Mouse (Mus musculus) adrenal gland, adult 18-20 months (tissue): ENCODE results near the gene Hgfac. TPM values are rescaled to one million over a fixed set of nuclear protein-coding genes. Genes with fewer than 3 reads are reported as not detected.

ENCODE experiments used
- DNase-seq, 2 experiments: peaks; one replicate each; pipeline ENCODE4 v3.0.0; 2021 to 2022; ENCODE audit warnings: low spot score in 2 of 2
- long read RNA-seq, 2 experiments: library from polyadenylated mRNA; stranded (forward); transcript quantifications; one replicate each; pipeline ENCODE4 v2.0.0; 2021
- total RNA-seq, 2 experiments: library from RNA; stranded (reverse); gene quantifications; 1 replicate in 1 of 2; 2 replicates in 1 of 2; pipeline ENCODE4 v1.2.3; 2021

Hgfac gene
- total RNA-seq: under 1 TPM; 0.22 to 0.96 TPM
- long read RNA-seq, experiment 1: 0 reads
- long read RNA-seq, experiment 2: 0 reads

DNA sequence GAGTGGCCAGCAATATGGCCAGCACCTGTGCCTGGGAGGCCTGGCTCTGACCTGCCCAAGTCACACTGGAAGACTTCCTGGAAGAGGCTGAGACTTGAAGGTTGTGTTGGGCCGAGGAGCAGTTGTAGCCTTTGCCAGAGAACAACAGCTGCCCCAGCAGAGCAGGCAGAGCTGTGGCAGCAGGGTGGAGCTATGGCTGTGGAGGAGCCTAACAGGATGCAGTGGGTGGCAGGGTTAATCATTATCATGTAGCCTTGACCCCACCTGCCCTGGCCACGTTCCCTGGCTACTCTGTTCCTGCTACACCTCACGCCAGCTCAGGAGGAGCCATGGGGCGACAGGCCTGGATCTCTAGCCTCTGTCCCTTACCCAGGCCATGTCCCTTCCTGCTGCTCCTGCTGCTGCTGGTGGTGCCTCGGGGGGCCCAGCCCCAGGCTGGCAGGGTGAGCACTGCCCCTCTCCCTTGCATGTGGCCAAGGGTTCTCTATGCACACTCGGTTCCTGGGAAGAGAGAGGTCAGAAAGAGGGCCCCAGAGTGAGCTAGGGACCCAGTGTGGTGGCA, at the start of gene Hgfac:
Gene Hgfac, plus strand, starts transcription at position 242 of the 562 bp plus-strand sequence.
- no peak for DNase-seq

DNA sequence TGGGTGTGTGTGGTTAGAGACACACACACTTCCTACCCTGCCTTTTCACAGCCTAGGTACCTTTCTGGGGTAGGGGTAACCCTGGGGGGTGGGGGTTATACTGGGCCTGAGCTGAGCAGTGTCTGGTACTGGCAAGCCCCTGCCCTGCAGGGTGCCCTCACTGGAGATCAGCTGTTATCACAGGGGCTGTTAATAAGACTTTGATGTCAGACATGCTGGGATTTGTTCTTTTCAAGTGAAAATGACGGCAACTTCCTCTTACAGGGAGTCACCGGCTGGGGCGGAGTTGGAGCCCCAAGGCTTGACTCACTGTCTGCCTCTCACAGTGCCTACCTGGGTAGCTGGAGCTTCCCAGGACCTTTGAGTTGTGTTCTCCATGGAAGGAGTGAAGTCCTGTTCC, 42.6 kb upstream of the Hgfac start:
- DNase-seq: no peak

DNA sequence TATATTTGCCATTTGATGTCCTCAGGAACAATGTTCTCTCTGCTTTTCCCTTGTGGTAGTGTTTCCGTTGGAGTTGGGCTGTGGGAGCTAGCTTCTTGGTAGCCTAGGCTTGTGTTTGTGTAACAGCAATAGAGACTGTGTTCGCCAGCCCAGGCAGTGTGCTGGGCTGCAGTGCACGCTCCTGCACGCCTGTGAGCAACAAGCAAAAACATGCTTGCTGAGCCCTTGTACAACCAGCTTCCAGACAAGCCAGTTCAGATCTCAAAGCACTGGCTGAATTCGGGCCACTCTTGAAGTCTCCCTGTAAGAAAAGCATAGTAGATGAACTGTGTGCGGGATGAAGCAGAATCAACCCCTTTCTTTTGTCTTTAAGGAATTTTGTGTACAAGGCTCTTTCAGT, 42.0 kb upstream of the Hgfac start:
- no peak for DNase-seq

DNA sequence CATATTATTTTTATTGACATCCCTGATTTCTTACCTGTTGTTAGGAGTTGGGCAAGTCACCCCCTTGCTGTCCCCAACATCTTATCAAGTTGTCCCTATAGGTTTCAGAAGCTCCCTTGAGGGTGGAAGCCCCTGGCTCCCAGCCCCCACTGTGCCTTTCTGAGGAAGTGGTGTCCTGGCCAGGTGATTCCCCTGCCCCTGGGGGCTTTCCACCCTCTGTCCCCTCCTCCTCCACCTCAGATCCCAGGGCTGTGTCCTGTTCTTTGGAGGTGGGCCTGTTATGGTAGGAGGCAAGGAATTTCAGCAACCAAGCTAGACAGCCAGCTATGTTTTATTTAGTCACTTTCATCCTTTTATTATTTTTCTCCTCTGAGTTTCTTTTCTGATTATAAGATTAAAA, 41.0 kb upstream of the Hgfac start:
- DNase-seq: no peak

DNA sequence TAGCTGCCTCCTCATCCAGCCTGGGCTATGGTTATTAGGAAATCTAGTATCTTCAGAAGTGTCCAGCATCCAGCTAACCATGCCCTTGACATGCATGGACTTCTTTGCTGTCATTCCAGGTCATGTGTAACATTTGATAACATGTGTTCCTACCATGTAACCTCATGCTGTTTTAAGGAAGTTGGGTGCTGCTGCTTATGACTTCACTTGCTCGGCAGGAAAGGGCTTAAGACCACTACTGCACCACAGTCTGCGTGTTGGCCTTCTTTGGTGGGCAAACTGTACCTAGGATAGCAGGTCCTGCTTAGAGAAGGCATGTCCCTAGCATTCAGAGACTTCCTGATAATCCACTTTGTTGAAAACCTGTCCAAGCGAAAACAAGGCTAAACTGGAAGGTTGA, 40.2 kb upstream of the Hgfac start:
- no peak for DNase-seq

DNA sequence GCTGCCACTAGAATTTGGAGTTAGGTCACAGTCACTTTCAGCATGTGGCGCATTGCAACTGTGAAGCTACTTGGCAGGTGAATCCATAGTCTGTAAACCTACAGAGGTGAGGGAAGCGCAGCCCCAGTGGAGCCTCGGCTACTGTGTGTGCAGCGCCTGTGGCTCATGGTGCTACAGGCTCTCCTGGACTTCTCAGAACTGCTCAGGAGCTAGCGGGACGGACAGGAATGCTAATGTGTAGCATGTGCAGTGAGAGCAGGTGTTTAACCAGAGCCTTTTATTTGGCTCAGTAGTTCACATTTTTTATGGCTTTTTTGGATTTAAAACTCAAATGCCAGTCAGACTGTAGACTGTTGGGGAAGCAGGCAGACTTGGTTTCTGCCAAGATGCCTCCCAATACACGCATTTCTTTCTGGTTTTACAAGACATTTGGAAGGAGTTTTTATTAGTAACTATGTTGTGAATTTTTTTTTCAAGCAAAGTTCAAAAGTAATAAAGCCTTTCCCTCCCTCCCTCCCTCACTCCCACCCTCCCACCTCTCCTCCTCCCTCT, 37.6 kb upstream of the Hgfac start:
- no peak for DNase-seq

DNA sequence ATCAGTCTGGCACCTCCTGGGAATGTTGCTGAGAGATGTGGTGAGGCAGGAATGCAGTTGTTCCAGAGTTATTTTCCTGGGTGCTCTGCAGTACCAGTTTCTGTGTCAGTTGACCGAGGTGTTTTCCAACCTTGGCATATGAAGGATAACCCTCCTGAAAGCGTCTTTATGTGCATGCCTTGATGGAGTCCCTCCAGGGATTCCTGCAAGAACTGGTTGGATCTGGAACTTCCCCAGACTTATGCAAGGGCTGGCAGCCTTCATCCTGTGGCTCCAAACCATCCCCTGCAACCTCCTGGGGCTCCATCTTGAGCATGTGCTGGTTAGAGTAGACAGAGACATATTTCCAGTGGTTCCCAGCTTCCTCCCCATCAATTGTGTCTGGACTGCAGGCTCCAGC, 36.5 kb upstream of the Hgfac start:
- no peak for DNase-seq

DNA sequence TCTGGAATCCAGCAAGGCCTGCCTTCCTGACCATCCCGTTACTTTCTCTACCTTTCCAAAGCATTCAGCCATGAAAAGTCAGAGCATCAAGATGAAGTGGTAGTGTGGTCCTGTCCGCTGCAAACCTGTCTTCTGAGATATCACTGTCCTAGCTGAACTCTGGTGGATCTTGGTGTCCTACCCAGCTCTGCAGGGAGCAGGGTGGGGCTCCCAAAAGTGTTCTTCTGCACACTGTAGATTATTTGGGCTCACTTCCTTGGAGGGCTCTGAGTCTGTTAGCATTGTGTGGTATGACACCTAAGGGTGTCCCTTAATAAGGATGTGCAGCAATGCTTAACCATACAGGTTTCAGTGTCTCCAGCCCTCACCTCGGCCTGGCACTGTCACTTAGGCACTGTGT, 35.6 kb upstream of the Hgfac start:
- DNase-seq: no peak

DNA sequence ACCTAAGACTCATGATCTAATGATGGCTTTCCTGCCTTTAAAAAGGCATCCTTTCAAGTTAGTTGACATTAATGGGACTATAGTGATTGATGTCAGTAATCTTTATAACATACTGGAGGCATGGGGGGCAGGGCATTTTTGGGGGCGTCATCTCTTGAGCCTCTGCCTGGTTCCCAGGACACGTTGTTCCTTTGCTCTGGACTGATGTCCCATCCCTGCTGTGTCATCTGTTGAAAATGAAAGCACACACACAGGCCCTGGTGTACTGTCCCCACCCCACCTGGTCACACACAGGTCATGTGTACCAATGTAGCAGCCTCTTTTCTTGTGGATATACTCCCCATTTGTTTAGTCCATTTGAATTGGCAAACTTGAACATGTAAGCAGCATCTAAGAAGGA, 34.7 kb upstream of the Hgfac start:
- no peak for DNase-seq

DNA sequence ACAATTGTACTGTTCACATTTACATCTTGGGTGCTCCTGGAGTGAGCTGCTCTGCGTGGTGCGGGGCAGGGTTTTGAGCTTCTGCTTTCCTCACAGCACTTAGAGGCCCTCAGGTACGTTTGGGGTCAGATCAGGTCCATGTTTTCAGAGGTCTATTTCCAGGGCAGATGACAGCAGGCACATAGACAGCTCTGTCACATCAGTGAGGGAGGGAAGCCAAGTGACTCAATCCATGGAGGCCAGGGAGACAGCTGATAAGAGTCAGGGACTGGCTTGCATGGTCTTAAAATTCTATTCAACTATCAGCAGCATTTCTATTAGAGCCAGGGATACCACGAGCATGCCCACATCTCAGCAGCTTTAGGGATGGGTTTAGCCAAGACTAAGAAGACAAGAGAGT, 32.1 kb upstream of the Hgfac start:
- DNase-seq: peak in 1 of 2 experiments; percentile 22

DNA sequence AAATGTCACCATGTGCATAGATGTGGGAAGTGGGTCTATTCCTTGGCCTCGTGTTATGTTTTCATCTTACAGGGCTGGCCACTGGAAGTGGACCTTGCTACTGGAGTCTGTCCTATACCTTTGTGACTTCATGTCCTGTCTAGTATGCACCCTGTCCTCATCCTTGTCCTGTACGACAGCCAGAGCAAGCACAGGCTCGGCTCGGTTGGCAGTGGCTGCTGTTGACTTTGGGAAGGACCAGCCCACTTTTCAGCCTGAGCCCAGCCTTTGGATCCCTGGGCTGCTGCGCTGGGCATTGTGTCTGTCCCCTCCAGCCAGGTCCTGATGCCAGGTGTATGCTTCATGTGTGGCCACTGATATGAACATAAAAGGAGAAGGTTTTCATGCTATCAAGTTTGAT, 30.7 kb upstream of the Hgfac start:
- no peak for DNase-seq

DNA sequence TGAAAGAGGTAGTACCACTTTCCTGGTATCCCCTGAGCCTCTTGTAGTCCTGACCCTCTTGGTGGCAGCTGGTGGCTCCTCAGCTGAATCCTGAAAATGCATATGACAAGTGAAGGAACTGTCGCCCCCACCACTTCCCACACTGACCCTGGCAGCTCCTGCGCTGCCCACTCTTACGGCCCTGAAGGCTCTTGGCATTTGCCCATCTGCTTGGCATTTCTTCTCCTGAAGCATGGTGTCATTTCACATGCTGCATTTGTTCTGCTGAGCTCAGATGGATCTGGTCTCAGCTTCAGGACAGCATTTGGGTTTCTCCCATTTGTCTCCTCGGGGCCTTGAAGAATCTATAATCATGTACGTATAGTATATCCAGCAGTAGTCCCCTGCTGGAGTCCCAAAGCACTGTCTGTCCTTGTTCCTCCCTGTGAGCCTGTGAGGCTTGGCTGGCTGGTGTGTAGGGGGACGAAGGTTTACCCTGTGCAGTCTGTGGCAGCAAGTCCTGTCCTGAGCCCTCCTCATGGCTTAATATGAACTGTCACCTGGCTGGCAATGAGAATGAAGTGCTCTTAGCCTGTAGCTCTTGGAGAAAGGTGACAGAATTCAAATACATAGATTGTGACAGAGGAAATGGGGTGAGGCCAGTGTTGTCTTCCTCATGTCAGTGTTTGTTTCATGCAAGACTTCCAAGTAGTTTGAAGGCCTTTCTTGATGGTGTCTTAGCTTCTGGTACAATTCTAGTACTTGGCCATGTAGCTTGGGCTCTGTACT, 30.0 kb upstream of the Hgfac start:
- no peak for DNase-seq

DNA sequence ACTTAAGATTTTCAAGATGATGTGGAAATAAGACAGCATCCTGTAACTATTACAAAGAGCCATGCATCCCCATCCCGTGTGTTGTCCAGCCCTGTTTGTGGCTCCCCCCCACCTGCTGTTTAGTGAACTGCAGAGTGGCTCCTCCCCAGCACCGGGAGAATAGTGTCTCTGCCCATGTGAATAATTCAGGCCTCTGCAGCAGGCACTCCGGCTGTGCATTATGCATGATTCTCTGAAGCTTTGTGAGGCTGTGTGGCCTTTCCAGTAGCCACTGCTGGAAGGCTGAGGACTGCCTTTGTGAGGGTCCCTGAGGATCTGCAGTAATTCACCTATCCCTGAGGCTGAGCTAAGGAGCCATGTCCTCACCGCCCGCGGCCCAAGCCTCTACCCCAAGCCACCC, 27.3 kb upstream of the Hgfac start:
- DNase-seq: no peak

DNA sequence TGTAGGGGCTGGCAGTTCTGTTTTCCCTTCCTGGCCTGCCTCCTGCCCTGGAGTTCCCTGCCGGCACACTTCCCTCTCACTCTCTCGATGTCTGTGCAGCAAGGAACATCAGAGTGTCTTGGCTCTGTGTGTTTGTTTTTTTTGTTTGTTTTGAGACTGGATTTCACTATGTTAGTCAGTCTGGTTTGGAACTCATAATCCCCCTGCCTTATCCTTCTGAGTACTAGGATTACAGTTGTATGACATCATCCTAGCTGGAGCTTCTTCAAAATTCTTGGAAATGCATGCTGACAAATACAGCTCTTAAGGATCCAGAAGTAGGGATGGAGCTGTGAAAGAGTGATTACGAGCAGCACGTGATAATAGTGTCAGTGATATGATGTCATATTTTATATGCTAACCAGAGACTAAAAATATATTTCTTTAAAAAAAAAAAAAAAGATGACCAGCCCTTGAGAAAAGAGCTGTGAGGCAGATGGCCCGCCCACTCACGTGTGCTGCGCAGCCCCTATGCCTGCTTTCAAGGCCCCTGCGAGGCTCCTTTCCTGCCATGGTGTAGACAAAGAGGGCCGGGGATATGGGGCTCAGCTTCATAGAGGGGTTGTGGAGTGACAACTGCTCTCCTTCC, 21.5 kb upstream of the Hgfac start:
- DNase-seq: no peak

DNA sequence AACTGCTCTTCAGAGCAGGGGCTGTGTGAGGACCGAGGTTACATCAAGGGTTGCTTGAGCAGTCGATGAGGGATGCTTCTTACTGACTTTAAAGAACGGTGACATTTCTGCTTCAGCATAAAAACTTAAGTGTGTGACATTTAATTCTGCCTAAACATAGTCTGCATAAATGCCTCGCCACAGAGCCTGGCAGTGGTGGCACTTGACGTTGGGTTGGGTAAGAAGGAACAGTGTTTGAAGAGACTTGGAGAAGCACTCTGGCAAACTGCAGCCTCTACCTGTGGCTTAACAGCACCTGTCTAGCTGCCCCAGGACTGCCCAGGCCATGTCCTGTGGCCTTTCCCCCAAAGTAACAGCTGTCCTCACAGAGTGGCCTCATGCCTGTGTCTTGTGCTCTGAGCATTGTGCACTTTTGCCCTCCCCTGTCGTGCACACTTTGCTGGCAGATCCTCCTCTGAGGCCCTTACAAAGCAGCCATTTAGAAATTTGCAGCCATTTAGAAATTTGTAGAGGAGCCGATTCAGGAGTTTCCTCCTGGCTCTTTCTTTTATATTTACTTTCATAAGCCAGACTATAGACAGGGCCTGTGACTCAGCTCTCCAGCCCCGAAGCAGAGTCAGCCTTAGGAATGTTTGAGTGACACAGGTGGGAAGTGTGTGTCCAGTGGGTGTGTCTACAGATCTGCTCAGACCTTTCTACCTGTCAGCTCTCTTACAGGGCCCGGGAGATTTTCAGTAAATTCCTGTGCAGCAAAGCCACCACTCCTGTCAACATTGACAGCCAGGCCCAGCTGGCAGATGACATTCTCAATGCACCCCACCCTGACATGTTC, 20.7 kb upstream of the Hgfac start:
- no peak for DNase-seq

DNA sequence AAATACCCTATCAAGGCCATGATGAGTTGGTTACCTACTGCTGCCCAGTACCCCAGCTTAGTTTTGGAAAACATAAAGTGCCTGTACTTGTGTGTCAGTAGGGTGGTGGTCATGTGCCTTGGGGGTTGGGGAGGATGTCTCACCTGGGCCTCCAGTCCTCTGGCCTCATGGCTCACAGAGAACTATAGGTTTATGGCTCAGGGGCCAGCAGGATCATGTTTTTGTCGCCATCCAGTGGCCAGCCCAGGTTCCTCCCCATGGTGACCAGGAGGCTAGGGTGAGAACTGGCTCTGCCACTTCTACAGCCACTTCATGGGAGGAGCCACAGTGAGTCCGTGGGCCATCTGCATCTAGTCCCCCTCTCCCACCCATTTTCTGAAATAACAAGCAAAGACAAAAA, 16.3 kb upstream of the Hgfac start:
- DNase-seq: peak; percentile 51 to 59

DNA sequence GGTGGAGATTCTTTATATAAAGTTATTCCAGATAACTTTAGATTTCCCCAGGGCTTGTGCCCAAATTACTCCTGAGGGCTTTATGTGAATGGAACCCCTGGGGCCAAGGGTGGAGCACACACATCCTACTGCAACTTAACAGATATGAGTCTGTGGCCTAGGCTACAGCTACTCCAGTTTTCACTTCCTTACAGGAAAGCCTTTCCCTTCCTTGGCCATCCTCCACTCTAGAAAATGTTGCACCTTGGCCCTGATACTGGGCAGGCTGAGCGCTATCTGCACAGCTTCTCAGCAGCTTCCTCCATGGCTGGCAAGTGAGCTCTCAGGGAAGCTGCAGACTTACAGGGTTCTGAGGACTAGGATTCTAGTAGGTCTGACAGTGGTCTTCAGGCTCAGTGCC, 12.0 kb upstream of the Hgfac start:
- DNase-seq: no peak

DNA sequence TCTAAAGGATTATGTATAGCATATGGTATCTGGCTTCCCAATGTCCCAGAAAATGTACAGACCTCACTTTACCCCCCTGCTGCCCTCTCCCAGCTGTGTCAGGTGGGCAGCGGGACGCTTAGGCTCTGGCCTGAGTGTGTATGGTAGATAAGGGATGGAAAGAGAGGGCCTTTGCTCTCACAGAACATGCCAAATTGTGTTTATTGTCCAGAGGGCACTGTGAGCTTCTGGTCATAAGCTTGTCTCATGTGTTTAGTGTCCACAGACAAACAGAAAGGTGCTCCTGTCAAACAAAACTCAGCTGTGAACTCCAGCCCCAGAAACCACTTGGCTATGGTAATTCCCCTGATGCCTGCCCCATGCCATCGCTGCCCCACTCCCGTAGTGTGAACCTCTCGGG, 11.6 kb upstream of the Hgfac start:
- no peak for DNase-seq

DNA sequence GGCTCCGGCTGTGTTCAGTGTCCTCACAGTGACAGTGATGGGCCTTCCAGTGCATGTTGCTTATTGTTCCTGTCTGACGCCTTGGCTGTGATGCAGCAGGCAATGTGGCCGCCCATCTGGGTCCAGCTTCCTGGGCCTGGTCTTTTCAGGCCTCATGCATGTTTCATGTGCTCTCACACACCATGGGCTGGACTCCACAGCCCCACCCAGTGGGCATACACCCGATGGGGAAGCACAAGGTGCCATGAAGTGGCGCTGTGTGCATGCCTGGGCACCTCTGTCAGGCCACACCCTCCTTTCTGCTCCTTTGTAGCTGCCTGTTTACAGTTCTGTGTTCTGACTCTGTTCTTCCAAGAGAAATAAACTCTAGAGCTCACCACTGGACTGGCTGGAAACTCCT, 8.2 kb upstream of the Hgfac start:
- DNase-seq: no peak

DNA sequence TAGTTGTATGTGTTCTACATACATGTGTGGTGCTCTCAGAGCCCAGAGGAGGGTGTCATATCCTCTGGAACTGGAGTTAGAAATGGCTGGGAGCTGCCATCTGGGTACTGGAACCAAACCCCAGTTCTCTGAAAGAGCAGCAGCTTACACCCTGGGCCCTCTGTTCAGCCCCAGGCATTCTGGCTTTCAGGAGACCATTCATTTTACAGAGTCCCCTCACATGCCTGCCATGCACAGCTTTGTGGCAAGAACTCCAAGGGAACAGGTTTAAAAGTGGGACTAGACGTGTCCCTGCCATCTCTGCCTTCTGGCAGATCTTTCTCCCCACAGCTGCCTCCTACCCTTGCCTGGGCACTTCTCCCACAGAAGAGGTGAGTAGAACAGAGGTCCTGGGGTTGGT, 7.7 kb upstream of the Hgfac start:
- no peak for DNase-seq

DNA sequence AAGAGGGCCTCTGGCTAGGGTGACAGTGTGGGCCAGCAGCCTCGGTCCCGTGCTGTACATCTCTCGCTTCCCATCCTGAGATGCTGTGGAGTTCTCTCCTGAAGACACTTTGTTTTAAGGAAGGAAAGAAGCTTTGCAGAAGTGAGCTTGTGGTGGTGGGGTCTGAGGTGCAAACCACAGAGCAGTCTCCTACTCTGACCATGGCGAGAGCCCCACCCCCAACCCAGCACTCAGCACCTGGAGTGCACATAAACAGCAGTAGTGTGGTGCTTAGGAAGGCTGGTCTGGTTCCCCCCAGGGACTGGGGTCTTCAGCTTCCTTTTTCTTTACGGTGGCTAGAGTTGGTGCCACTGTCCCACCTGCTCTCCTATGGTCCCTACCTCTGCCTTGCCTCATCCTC, 6.2 kb upstream of the Hgfac start:
- DNase-seq: no peak
